Mouse (Mus musculus): ENCODE data around the gene Crtac1. TPM values are rescaled to one million over a fixed set of nuclear protein-coding genes. Genes with fewer than 3 reads are reported as not detected.

Gene Crtac1
- polyA plus RNA-seq, 1 experiment from 2014 or later, result 0.10 TPM

DNA sequence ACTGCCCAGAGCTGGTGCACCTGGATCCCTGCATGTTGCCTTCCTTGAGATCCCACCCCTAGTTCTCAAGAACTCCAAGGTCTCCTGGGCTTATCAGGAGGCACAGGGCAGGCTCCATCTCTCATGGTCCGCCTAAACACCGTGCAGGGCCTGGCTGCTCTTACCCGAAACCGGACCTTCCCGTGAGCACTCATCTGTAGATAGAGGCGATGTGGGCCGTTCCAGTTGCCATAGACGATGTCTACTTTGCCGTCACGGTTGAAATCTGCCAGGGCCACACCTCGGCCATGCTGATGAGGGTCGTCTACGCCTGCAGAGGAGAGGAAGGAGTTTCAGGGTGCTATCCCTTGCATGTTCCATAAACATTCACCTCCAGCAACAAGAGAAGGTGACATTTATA lies 127.1 kb downstream of the Crtac1 start:
- H3K9me3 ChIP-seq (ENCODE audit: control insufficient read depth, low read length), result no peaks in the 10 kb centered on the region
- H3K9ac ChIP-seq (ENCODE audit: low read depth, low read length), result no peak overlapping the region
- no peak for DNase-seq (ENCODE audit: low spot score)
- H3K4me3 ChIP-seq (ENCODE audit: low read depth, low read length), result no peak overlapping the region
- no peaks in the 10 kb centered on the region for H3K36me3 ChIP-seq (ENCODE audit: control insufficient read depth, insufficient read depth, low read length)
- 83% methylated on average over 13 of the region's 13 CpGs for WGBS
- no peak overlapping the region for H3K4me2 ChIP-seq
- peaks cover 5% of the 10 kb centered on the region; the same call in 1 of the 2 replicates for H3K4me1 ChIP-seq (replicated peaks; ENCODE audit: control insufficient read depth, insufficient read depth, low read length)
- no peaks in the 10 kb centered on the region for H3K27me3 ChIP-seq (replicated peaks; ENCODE audit: control insufficient read depth, insufficient read depth, low read length)
- ATAC-seq (replicated peaks; ENCODE audit: low FRiP score), result no peak
- no peak overlapping the region for H3K27ac ChIP-seq (ENCODE audit: low read depth, low read length)

DNA sequence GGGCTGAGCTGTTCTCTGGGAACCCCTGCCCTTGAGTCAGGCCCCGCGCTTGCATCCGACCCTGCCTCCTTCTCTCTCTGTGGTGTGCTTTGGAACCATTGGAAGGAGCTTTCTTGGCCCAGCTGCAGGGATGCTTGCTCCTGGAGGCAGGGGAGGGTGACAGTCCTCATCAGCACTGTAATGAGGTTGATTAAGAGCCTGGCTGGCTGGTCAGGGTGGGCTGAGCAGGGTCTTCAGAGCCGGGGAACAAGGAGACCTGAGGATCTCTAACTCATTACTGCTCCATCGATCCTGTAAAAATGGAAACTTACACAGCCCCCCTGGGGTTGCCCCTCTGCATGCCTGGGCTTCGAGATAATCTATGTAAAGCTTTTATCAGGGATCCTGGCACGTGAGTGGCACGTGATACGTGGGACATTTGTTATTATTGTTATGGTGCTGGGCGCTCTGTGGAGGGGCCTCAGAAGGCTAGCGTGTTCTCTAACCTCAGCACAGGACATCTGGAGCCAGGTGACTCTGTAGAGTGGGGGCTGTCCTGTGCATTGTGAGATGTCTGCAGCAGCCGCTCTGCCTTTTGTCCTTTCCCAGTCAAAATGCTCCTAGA lies 128.3 kb downstream of the Crtac1 start:
- Histone ChIP-seq H3K4me2 (no peak overlapping the region), H3K9me3 (ENCODE audit: control insufficient read depth, low read length) (no peaks in the 10 kb centered on the region), H3K9ac (ENCODE audit: low read depth, low read length) (no peak overlapping the region), H3K36me3 (ENCODE audit: control insufficient read depth, insufficient read depth, low read length) (no peaks in the 10 kb centered on the region), H3K27ac (ENCODE audit: low read depth, low read length) (no peak overlapping the region), H3K4me1 (replicated peaks; ENCODE audit: control insufficient read depth, insufficient read depth, low read length) (peaks cover 5% of the 10 kb centered on the region; the same call in 1 of the 2 replicates), H3K27me3 (replicated peaks; ENCODE audit: control insufficient read depth, insufficient read depth, low read length) (no peaks in the 10 kb centered on the region), H3K4me3 (ENCODE audit: low read depth, low read length) (no peak overlapping the region)
- WGBS, result 57% methylated on average over 12 of the region's 12 CpGs
- DNase-seq (ENCODE audit: low spot score), result no peak
- no peak for ATAC-seq (replicated peaks; ENCODE audit: low FRiP score)

DNA sequence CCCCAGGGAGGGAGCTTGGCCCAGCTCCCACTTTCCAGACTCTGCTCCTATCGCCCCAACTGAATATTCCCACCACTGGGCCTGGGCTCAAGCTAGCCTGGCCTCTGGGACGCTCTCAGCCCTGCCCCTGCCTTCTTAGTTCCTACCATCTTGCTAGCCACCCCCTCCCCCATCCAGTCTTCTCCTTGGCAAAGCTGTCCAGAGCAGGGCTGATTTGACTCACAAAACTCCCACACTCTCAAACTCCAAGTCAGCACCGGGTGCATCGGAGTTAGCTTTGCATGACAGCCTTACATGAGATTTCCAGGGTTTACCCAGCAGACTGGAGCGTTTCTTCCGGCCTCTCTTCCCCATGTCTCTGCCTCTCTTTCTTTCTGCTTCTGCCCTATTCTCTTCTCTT lies 138.4 kb downstream of the Crtac1 start:
- ATAC-seq (replicated peaks; ENCODE audit: low FRiP score), result no peak
- H3K36me3 ChIP-seq (ENCODE audit: control insufficient read depth, insufficient read depth, low read length), result no peaks in the 10 kb centered on the region
- H3K4me1 ChIP-seq (replicated peaks; ENCODE audit: control insufficient read depth, insufficient read depth, low read length), result no peaks in the 10 kb centered on the region
- no peak overlapping the region for H3K4me2 ChIP-seq
- peaks cover 8% of the 10 kb centered on the region for H3K27me3 ChIP-seq (replicated peaks; ENCODE audit: control insufficient read depth, insufficient read depth, low read length)
- no peaks in the 10 kb centered on the region for H3K9me3 ChIP-seq (ENCODE audit: control insufficient read depth, low read length)
- no peak overlapping the region for H3K4me3 ChIP-seq (ENCODE audit: low read depth, low read length)
- no peak overlapping the region for H3K27ac ChIP-seq (ENCODE audit: low read depth, low read length)
- WGBS, result 77% methylated on average over 6 of the region's 6 CpGs
- H3K9ac ChIP-seq (ENCODE audit: low read depth, low read length), result no peak overlapping the region
- DNase-seq (ENCODE audit: low spot score), result no peak

DNA sequence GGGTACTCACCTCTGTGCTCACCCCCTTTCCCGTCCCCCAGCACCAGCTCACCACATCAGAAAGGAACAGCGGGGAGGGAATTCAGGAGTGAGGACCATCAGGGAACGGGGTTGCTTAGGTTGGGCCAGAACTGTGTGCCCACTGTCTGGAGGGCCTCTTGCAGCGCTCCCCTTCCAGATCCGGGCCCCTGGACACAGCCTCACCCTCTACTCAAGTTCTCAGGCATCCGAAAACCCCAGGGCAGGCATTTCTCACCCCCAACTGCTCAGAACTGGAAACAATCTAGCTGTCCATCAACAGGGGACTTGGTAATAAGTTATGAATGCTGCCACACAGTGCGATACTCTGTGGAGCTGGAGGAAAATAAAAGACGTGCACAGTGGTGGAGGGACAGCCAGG lies 139.5 kb downstream of the Crtac1 start:
- Histone ChIP-seq H3K4me3 (ENCODE audit: low read depth, low read length) (no peak overlapping the region), H3K36me3 (ENCODE audit: control insufficient read depth, insufficient read depth, low read length) (no peaks in the 10 kb centered on the region), H3K27me3 (replicated peaks; ENCODE audit: control insufficient read depth, insufficient read depth, low read length) (peaks cover 8% of the 10 kb centered on the region), H3K9ac (ENCODE audit: low read depth, low read length) (no peak overlapping the region), H3K4me2 (no peak overlapping the region), H3K9me3 (ENCODE audit: control insufficient read depth, low read length) (no peaks in the 10 kb centered on the region), H3K27ac (ENCODE audit: low read depth, low read length) (no peak overlapping the region), H3K4me1 (replicated peaks; ENCODE audit: control insufficient read depth, insufficient read depth, low read length) (no peaks in the 10 kb centered on the region)
- DNase-seq (ENCODE audit: low spot score) (no peak), ATAC-seq (replicated peaks; ENCODE audit: low FRiP score) (no peak)
- WGBS, result 61% methylated on average over 8 of the region's 8 CpGs

DNA sequence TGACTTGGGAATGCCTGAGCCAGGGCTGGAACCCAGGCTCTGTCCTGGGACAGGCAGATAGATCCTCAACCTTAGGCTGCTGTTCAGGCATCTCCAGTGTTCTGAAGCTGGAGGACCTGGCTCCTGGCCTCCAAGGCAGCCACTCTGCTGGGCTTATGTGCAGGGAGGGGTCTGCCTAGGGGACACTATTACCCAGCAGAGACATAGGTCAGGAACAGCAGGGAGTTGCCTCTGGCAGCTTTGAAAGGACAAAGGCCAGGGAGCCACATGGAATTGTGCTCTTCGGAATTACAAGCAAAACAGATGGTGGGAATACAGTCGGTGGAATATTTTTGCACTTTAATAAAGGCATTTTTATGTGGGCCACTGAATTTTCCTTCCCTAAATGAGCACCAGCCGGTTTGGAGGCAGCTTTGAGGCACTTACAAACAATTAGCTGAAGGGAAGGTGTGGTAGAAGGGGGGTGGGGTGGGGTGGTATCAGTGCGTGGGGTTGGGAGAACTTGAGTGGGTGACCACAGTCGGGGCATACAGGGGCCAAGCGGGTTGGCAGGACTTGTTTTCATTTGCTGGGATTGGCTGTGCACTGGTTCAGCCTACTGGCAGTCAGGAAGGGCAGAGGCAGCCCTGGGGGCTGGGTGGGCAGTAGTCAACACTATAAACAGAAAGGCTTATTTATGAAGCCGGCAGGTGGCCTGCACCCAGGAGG lies 140.5 kb downstream of the Crtac1 start:
- Histone ChIP-seq H3K9me3 (ENCODE audit: control insufficient read depth, low read length) (no peaks in the 10 kb centered on the region), H3K36me3 (ENCODE audit: control insufficient read depth, insufficient read depth, low read length) (no peaks in the 10 kb centered on the region), H3K4me2 (no peak overlapping the region), H3K27me3 (replicated peaks; ENCODE audit: control insufficient read depth, insufficient read depth, low read length) (peaks cover 8% of the 10 kb centered on the region), H3K4me3 (ENCODE audit: low read depth, low read length) (no peak overlapping the region), H3K27ac (ENCODE audit: low read depth, low read length) (no peak overlapping the region), H3K4me1 (replicated peaks; ENCODE audit: control insufficient read depth, insufficient read depth, low read length) (no peaks in the 10 kb centered on the region), H3K9ac (ENCODE audit: low read depth, low read length) (no peak overlapping the region)
- ATAC-seq (replicated peaks; ENCODE audit: low FRiP score) (no peak), DNase-seq (ENCODE audit: low spot score) (no peak)
- WGBS, result 29% methylated on average over 7 of the region's 7 CpGs

DNA sequence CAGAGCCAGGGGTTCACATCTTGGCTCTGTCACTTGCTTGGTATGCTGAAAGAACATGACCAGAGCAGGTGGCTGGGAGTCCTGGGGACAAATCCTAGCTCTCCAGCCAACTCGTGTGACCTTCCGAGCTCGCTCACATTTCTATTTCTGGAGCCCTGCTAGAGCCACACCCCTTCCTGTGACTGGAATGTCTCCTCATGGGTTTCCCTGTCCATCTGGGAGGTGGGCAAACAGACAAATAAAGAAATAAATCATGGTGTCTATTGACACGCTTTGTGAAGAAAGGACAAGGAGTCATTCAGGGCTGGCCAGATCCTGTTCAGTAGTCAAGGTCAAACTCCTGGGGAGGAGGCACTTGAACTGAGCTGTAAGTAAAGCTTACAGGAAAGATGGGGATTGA lies 143.2 kb downstream of the Crtac1 start:
- Histone ChIP-seq H3K4me2 (no peak overlapping the region), H3K27ac (ENCODE audit: low read depth, low read length) (no peak overlapping the region), H3K36me3 (ENCODE audit: control insufficient read depth, insufficient read depth, low read length) (no peaks in the 10 kb centered on the region), H3K4me3 (ENCODE audit: low read depth, low read length) (no peak overlapping the region), H3K27me3 (replicated peaks; ENCODE audit: control insufficient read depth, insufficient read depth, low read length) (peaks cover 8% of the 10 kb centered on the region), H3K9me3 (ENCODE audit: control insufficient read depth, low read length) (no peaks in the 10 kb centered on the region), H3K9ac (ENCODE audit: low read depth, low read length) (no peak overlapping the region), H3K4me1 (replicated peaks; ENCODE audit: control insufficient read depth, insufficient read depth, low read length) (no peaks in the 10 kb centered on the region)
- no peak for ATAC-seq (replicated peaks; ENCODE audit: low FRiP score)
- no peak for DNase-seq (ENCODE audit: low spot score)
- 43% methylated on average over 4 of the region's 4 CpGs for WGBS

DNA sequence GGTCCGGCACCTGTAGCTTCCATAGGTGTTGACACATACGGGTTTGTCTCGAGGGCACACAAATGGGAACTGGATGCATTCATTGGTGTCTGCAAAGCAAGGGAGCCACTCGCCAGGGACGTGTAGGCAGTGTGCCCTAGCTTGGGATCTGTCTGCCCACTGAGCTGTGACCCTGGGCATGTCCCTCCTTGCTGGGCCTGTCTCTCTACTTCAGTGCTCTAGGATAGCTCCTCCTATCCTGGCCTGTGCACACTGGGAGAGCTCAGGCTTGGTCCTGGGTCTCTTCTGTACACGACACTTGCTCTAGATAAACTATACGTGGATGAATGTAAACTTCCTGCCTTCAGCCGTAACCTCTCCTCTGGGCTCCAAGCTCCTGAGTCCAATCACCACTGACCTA lies 147.4 kb downstream of the Crtac1 start:
- no peak for ATAC-seq (replicated peaks; ENCODE audit: low FRiP score)
- H3K4me2 ChIP-seq, result no peak overlapping the region
- no peak overlapping the region for H3K4me3 ChIP-seq (ENCODE audit: low read depth, low read length)
- H3K27ac ChIP-seq (ENCODE audit: low read depth, low read length), result no peak overlapping the region
- H3K27me3 ChIP-seq (replicated peaks; ENCODE audit: control insufficient read depth, insufficient read depth, low read length), result no peaks in the 10 kb centered on the region
- H3K36me3 ChIP-seq (ENCODE audit: control insufficient read depth, insufficient read depth, low read length), result no peaks in the 10 kb centered on the region
- H3K4me1 ChIP-seq (replicated peaks; ENCODE audit: control insufficient read depth, insufficient read depth, low read length), result no peaks in the 10 kb centered on the region
- no peak overlapping the region for H3K9ac ChIP-seq (ENCODE audit: low read depth, low read length)
- WGBS, result 62% methylated on average over 8 of the region's 8 CpGs
- H3K9me3 ChIP-seq (ENCODE audit: control insufficient read depth, low read length), result no peaks in the 10 kb centered on the region
- DNase-seq (ENCODE audit: low spot score), result no peak

DNA sequence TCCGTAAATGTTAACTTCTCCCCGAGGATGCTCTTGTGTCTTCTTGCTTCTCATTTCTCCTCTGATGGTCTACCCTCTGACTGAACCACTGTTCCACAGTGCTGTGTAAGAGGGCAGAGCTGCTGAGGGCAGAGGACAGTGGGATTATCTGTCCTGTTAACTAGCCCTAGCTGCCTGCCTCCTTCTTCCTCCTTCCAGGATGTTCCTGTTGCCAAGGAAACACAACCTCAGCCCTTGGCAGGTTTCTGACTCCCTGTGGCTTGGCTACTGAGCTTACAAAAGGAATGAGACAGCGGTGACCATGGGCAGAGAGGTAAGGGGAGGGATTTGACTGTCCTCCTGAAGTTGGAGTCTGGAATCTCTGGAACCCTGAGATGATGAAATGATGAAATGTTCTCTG lies 152.0 kb downstream of the Crtac1 start:
- ATAC-seq (replicated peaks; ENCODE audit: low FRiP score), result no peak
- DNase-seq (ENCODE audit: low spot score), result no peak
- H3K36me3 ChIP-seq (ENCODE audit: control insufficient read depth, insufficient read depth, low read length), result no peaks in the 10 kb centered on the region
- WGBS, result 59% methylated on average over 3 of the region's 3 CpGs
- H3K9me3 ChIP-seq (ENCODE audit: control insufficient read depth, low read length), result no peaks in the 10 kb centered on the region
- no peaks in the 10 kb centered on the region for H3K27me3 ChIP-seq (replicated peaks; ENCODE audit: control insufficient read depth, insufficient read depth, low read length)
- no peak overlapping the region for H3K4me3 ChIP-seq (ENCODE audit: low read depth, low read length)
- no peak overlapping the region for H3K4me2 ChIP-seq
- no peak overlapping the region for H3K27ac ChIP-seq (ENCODE audit: low read depth, low read length)
- H3K9ac ChIP-seq (ENCODE audit: low read depth, low read length), result no peak overlapping the region
- H3K4me1 ChIP-seq (replicated peaks; ENCODE audit: control insufficient read depth, insufficient read depth, low read length), result no peaks in the 10 kb centered on the region

DNA sequence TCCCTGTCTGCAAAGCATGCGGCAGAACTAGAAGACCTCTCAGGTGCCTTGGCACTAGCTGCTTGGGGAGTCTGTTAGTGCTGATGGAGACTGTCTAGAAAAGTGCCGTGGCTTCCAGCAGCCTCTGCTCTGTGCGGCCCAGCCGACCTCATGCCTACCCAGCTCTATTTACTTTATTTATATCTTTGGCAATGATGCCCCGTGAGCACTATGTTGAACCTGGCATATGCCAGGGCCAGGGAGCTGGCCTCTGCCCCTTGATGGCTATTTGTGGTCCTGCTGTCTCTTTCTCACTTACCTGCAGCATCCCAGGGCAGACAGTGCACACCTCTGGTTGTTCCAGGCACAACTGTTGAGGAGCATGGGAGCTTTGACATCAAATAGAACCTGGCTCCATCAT lies 153.1 kb downstream of the Crtac1 start:
- H3K9ac ChIP-seq (ENCODE audit: low read depth, low read length), result no peak overlapping the region
- no peak for ATAC-seq (replicated peaks; ENCODE audit: low FRiP score)
- no peak overlapping the region for H3K4me3 ChIP-seq (ENCODE audit: low read depth, low read length)
- H3K4me1 ChIP-seq (replicated peaks; ENCODE audit: control insufficient read depth, insufficient read depth, low read length), result no peaks in the 10 kb centered on the region
- no peaks in the 10 kb centered on the region for H3K27me3 ChIP-seq (replicated peaks; ENCODE audit: control insufficient read depth, insufficient read depth, low read length)
- H3K27ac ChIP-seq (ENCODE audit: low read depth, low read length), result no peak overlapping the region
- DNase-seq (ENCODE audit: low spot score), result no peak
- no peaks in the 10 kb centered on the region for H3K36me3 ChIP-seq (ENCODE audit: control insufficient read depth, insufficient read depth, low read length)
- no peaks in the 10 kb centered on the region for H3K9me3 ChIP-seq (ENCODE audit: control insufficient read depth, low read length)
- 76% methylated on average over 5 of the region's 5 CpGs for WGBS
- no peak overlapping the region for H3K4me2 ChIP-seq

Data from liver, embryonic 11.5 days (tissue).